Mouse (Mus musculus) limb, embryonic 12.5 days (tissue): ENCODE measurements around the gene Grm1. TPM values are rescaled to one million over a fixed set of nuclear protein-coding genes. Genes with fewer than 3 reads are reported as not detected.

Experiments used
- ATAC-seq: fragments of 200-750 bp; cut with Nextera tagmentation; 2 replicates; pipeline ENCODE4 v1.8.0; 2017; ENCODE audit warnings: low read depth, moderate TSS enrichment; ENCODE audit not compliant: insufficient number of reproducible peaks, insufficient read depth, low FRiP score, low TSS enrichment
- H3K27ac ChIP-seq: fragments of 300-500 bp; sonication (generic); 2 replicates; pipeline ENCODE4 v1.5.1; 2016; ENCODE audit warnings: mild to moderate bottlenecking, moderate library complexity
- H3K27me3 ChIP-seq: fragments of 300-500 bp; sonication (generic); 2 replicates; pipeline ENCODE4 v1.6.1; 2016; ENCODE audit warnings: mild to moderate bottlenecking, moderate library complexity
- H3K36me3 ChIP-seq: fragments of 300-500 bp; sonication (generic); 2 replicates; pipeline ENCODE4 v1.6.1; 2016; ENCODE audit warnings: mild to moderate bottlenecking, moderate library complexity
- H3K4me1 ChIP-seq: fragments of 300-500 bp; sonication (generic); replicated peaks from 2 replicates; pipeline ENCODE4 v1.6.1; 2016
- H3K4me2 ChIP-seq: fragments of 300-500 bp; sonication (generic); 2 replicates; pipeline ENCODE4 v1.6.1; 2016; ENCODE audit warnings: mild to moderate bottlenecking, moderate library complexity
- H3K4me3 ChIP-seq: fragments of 300-500 bp; sonication (generic); replicated peaks from 2 replicates; pipeline ENCODE4 v1.5.1; 2016; ENCODE audit warnings: mild to moderate bottlenecking
- H3K9ac ChIP-seq: fragments of 300-500 bp; sonication (generic); replicated peaks from 2 replicates; pipeline ENCODE4 v1.6.1; 2016; ENCODE audit warnings: mild to moderate bottlenecking, moderate library complexity
- H3K9me3 ChIP-seq: fragments of 300-500 bp; sonication (generic); 2 replicates; pipeline ENCODE4 v1.6.1; 2016; ENCODE audit warnings: mild to moderate bottlenecking, moderate library complexity
- WGBS: fragments of 180-500 bp; shearing (Covaris S2); methylation state at CpG from one replicate; pipeline ENCODE4 v1.1.7; 2016; 5-methylcytosine and 5-hydroxymethylcytosine counted together
- polyA plus RNA-seq: library from polyadenylated mRNA; unstranded; fragments of >200 nt; fragmentation: Nextera tagmentation; extraction: Ambion mirVana; gene quantifications from 2 replicates; pipeline ENCODE4 v1.2.1, GENCODE M21; 2016

Gene Grm1
- polyA plus RNA-seq, 1 experiment from 2014 or later, result 0.03 TPM

GRCm38 (mm10) chr10:10884992-10885391, 197.2 kb downstream of the Grm1 start:
- Histone ChIP-seq H3K4me1 (no peaks in the 10 kb centered on the region), H3K27me3 (no peaks in the 10 kb centered on the region), H3K36me3 (no peaks in the 10 kb centered on the region), H3K9me3 (no peaks in the 10 kb centered on the region), H3K27ac (no peak overlapping the region), H3K4me2 (no peak overlapping the region), H3K4me3 (no peak overlapping the region), H3K9ac (no peak overlapping the region)
- WGBS, result 24% methylated on average over 2 of the region's 2 CpGs
- no peak for ATAC-seq

GRCm38 (mm10) chr10:10872142-10872541, 210.0 kb downstream of the Grm1 start:
- no peak overlapping the region for H3K9ac ChIP-seq
- no peak for ATAC-seq
- no peaks in the 10 kb centered on the region for H3K9me3 ChIP-seq
- no peaks in the 10 kb centered on the region for H3K36me3 ChIP-seq
- H3K4me2 ChIP-seq, result no peak overlapping the region
- H3K27me3 ChIP-seq, result no peaks in the 10 kb centered on the region
- no peak overlapping the region for H3K27ac ChIP-seq
- WGBS, result 46% methylated on average over 3 of the region's 3 CpGs
- H3K4me1 ChIP-seq, result no peaks in the 10 kb centered on the region
- no peak overlapping the region for H3K4me3 ChIP-seq

- H3K36me3 ChIP-seq, result no peaks in the 10 kb centered on the region
- H3K9ac ChIP-seq, result no peak overlapping the region
- H3K4me3 ChIP-seq, result no peak overlapping the region
- ATAC-seq, result no peak
- H3K9me3 ChIP-seq, result no peaks in the 10 kb centered on the region
- no peaks in the 10 kb centered on the region for H3K4me1 ChIP-seq
- WGBS, result 85% methylated on average over 2 of the region's 2 CpGs
- H3K27ac ChIP-seq, result no peak overlapping the region
- no peak overlapping the region for H3K4me2 ChIP-seq
- H3K27me3 ChIP-seq, result no peaks in the 10 kb centered on the region
Measured at GRCm38 (mm10) chr10:10870271-10870670, 211.9 kb downstream of the Grm1 start.

- no peaks in the 10 kb centered on the region for H3K27me3 ChIP-seq
- H3K9ac ChIP-seq, result no peak overlapping the region
- H3K27ac ChIP-seq, result no peak overlapping the region
- no peaks in the 10 kb centered on the region for H3K36me3 ChIP-seq
- no peaks in the 10 kb centered on the region for H3K4me1 ChIP-seq
- no peak overlapping the region for H3K4me3 ChIP-seq
- H3K4me2 ChIP-seq, result no peak overlapping the region
- H3K9me3 ChIP-seq, result no peaks in the 10 kb centered on the region
- WGBS, result 84% methylated on average over 2 of the region's 2 CpGs
- ATAC-seq, result no peak
Measured at GRCm38 (mm10) chr10:10866278-10866677, 215.9 kb downstream of the Grm1 start.

- H3K4me1 ChIP-seq, result no peaks in the 10 kb centered on the region
Measured at GRCm38 (mm10) chr10:10864759-10865158, 217.4 kb downstream of the Grm1 start.

GRCm38 (mm10) chr10:10847376-10848286, 234.5 kb downstream of the Grm1 start:
- Histone ChIP-seq H3K9me3 (no peaks in the 10 kb centered on the region), H3K4me3 (no peak overlapping the region), H3K27me3 (no peaks in the 10 kb centered on the region), H3K4me2 (no peak overlapping the region), H3K36me3 (no peaks in the 10 kb centered on the region), H3K27ac (no peak overlapping the region), H3K4me1 (no peaks in the 10 kb centered on the region), H3K9ac (no peak overlapping the region)
- 74% methylated on average over 7 of the region's 7 CpGs for WGBS
- ATAC-seq, result no peak

More at GRCm38 (mm10) chr10:10864759-10865158, 217.4 kb downstream of the Grm1 start:
- Histone ChIP-seq H3K9me3 (no peaks in the 10 kb centered on the region), H3K4me3 (no peak overlapping the region), H3K27ac (no peak overlapping the region), H3K9ac (no peak overlapping the region), H3K4me2 (no peak overlapping the region), H3K27me3 (no peaks in the 10 kb centered on the region), H3K36me3 (no peaks in the 10 kb centered on the region)
- ATAC-seq, result no peak
- 62% methylated on average over 5 of the region's 5 CpGs for WGBS

GRCm38 (mm10) chr10:10845059-10845685, 237.0 kb downstream of the Grm1 start:
- H3K4me3 ChIP-seq, result no peak overlapping the region
- H3K27me3 ChIP-seq, result no peaks in the 10 kb centered on the region
- no peak overlapping the region for H3K9ac ChIP-seq
- 73% methylated on average over 5 of the region's 5 CpGs for WGBS
- no peak overlapping the region for H3K4me2 ChIP-seq
- H3K4me1 ChIP-seq, result no peaks in the 10 kb centered on the region
- ATAC-seq, result no peak
- H3K36me3 ChIP-seq, result no peaks in the 10 kb centered on the region
- no peak overlapping the region for H3K27ac ChIP-seq
- H3K9me3 ChIP-seq, result no peaks in the 10 kb centered on the region

- H3K4me1 ChIP-seq, result no peaks in the 10 kb centered on the region
- 0 out of 2 replicates have a peak, but pooled peaks cover 3% of the 10 kb centered on the region for H3K9me3 ChIP-seq
- H3K4me3 ChIP-seq, result no peak overlapping the region
- no peak for ATAC-seq
- H3K4me2 ChIP-seq, result no peak overlapping the region
- H3K27me3 ChIP-seq, result no peaks in the 10 kb centered on the region
- no peak overlapping the region for H3K9ac ChIP-seq
- H3K36me3 ChIP-seq, result no peaks in the 10 kb centered on the region
- no peak overlapping the region for H3K27ac ChIP-seq
Measured at GRCm38 (mm10) chr10:10835406-10835805, 246.8 kb downstream of the Grm1 start.

- no peaks in the 10 kb centered on the region for H3K27me3 ChIP-seq
- no peak overlapping the region for H3K4me3 ChIP-seq
- H3K9me3 ChIP-seq, result 0 out of 2 replicates have a peak, but pooled peaks cover 3% of the 10 kb centered on the region
- no peak overlapping the region for H3K4me2 ChIP-seq
- H3K4me1 ChIP-seq, result no peaks in the 10 kb centered on the region
- no peaks in the 10 kb centered on the region for H3K36me3 ChIP-seq
- H3K27ac ChIP-seq, result no peak overlapping the region
- 78% methylated on average over 3 of the region's 3 CpGs for WGBS
- ATAC-seq, result no peak
- H3K9ac ChIP-seq, result no peak overlapping the region
Measured at GRCm38 (mm10) chr10:10834828-10835227, 247.3 kb downstream of the Grm1 start.

GRCm38 (mm10) chr10:10831141-10831540, 251.0 kb downstream of the Grm1 start:
- H3K9ac ChIP-seq, result no peak overlapping the region
- H3K4me2 ChIP-seq, result no peak overlapping the region
- no peaks in the 10 kb centered on the region for H3K36me3 ChIP-seq
- H3K9me3 ChIP-seq, result no peaks in the 10 kb centered on the region
- H3K4me3 ChIP-seq, result no peak overlapping the region
- ATAC-seq, result no peak
- no peak overlapping the region for H3K27ac ChIP-seq
- 77% methylated on average over 1 of the region's 1 CpGs for WGBS
- H3K27me3 ChIP-seq, result no peaks in the 10 kb centered on the region
- no peaks in the 10 kb centered on the region for H3K4me1 ChIP-seq

GRCm38 (mm10) chr10:10827308-10827707, 254.8 kb downstream of the Grm1 start:
- Histone ChIP-seq H3K36me3 (no peaks in the 10 kb centered on the region), H3K27me3 (no peaks in the 10 kb centered on the region), H3K9me3 (no peaks in the 10 kb centered on the region), H3K4me3 (no peak overlapping the region), H3K27ac (no peak overlapping the region), H3K9ac (no peak overlapping the region), H3K4me2 (no peak overlapping the region), H3K4me1 (no peaks in the 10 kb centered on the region)
- no peak for ATAC-seq
- WGBS, result 72% methylated on average over 1 of the region's 1 CpGs
